Mouse (Mus musculus) liver, adult 2 months (tissue): ENCODE data around the gene Vmp1. TPM values are rescaled to one million over a fixed set of nuclear protein-coding genes. Genes with fewer than 3 reads are reported as not detected.

Source experiments
- DNase-seq: peaks from one replicate; pipeline ENCODE4 v3.0.0-alpha.2; 2011; ENCODE audit warnings: low read depth, low spot score; ENCODE audit errors: extremely low read depth
- H3K27ac ChIP-seq: fragments of 200-500 bp; replicated peaks from 2 replicates; pipeline ENCODE4 v1.5.1; 2012; ENCODE audit warnings: low read depth, mild to moderate bottlenecking, control low read depth, inconsistent platforms, low read length; ENCODE audit not compliant: insufficient read depth
- H3K27me3 ChIP-seq: fragments of 200-500 bp; 2 replicates; pipeline ENCODE4 v1.6.1; 2012; ENCODE audit warnings: mild to moderate bottlenecking, moderate library complexity, low read length, inconsistent platforms; ENCODE audit not compliant: control insufficient read depth, insufficient read depth
- H3K36me3 ChIP-seq: fragments of 200-500 bp; 2 replicates; pipeline ENCODE4 v1.6.1; 2012; ENCODE audit warnings: low read length, inconsistent platforms; ENCODE audit not compliant: control insufficient read depth, insufficient read depth
- H3K4me1 ChIP-seq: fragments of 200-500 bp; 2 replicates; pipeline ENCODE4 v1.6.1; 2011; ENCODE audit warnings: low read length; ENCODE audit not compliant: control insufficient read depth, insufficient read depth
- H3K4me3 ChIP-seq: fragments of 200-500 bp; 2 replicates; pipeline ENCODE4 v1.5.1; 2011; ENCODE audit warnings: low read depth, mild to moderate bottlenecking, control low read depth, low read length, moderate library complexity; ENCODE audit not compliant: insufficient read depth
- H3K79me2 ChIP-seq: fragments of 200-500 bp; 2 replicates; pipeline ENCODE4 v1.6.1; 2012; ENCODE audit warnings: inconsistent platforms, mild to moderate bottlenecking, low read length, moderate library complexity; ENCODE audit not compliant: control insufficient read depth, insufficient read depth
- H3K9ac ChIP-seq: fragments of 200-500 bp; 2 replicates; pipeline ENCODE4 v1.6.1; 2012; ENCODE audit warnings: low read depth, mild to moderate bottlenecking, control low read depth, inconsistent platforms, low read length
- CTCF ChIP-seq: fragments of 200-500 bp; IDR thresholded peaks from 2 replicates; pipeline ENCODE4 v1.5.1; 2011; ENCODE audit warnings: low read depth, low read length, control low read depth
- POLR2A ChIP-seq: fragments of 200-500 bp; IDR thresholded peaks from 2 replicates; pipeline ENCODE4 v1.6.1; 2011; ENCODE audit warnings: low read length, control low read depth; ENCODE audit not compliant: insufficient read depth; ENCODE audit errors: extremely low read depth
- WGBS: fragments of 180-500 bp; shearing (Covaris S2); methylation state at CpG from one replicate; pipeline ENCODE4 v1.1.7; 2018; 5-methylcytosine and 5-hydroxymethylcytosine counted together
- polyA plus RNA-seq: library from polyadenylated mRNA; depleted of rRNA; stranded (reverse); fragments of >200 nt; gene quantifications from 2 replicates; pipeline ENCODE4 v1.2.3, GENCODE M21; 2012
- total RNA-seq: library from RNA; depleted of rRNA; stranded (reverse); fragments of >200 nt; gene quantifications from 2 replicates; pipeline ENCODE4 v1.2.3, GENCODE M21; 2014

Vmp1 gene
- total and polyA plus RNA-seq, 2 experiments: 37.8 to 93.6 TPM

DNA sequence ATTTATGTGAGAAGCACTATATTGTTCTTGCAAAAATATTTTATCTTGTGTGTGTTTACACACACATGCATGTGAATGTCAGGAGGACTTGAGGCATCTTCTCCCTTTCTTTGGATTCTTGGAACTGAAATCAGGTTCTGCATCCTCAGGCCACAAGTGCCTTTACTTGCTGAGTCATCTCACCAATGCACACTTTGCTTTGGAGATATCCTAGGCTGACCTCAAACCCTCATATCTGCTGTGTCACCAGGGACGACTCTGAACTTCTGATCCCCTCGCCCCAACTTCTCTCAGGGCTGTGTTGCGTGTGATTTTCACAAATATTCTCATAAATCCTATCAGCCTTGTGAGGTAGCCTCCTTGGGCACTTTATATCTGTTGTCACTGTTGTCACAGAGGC is 73.4 kb downstream of the Vmp1 start:
- peaks cover 17% of the 10 kb centered on the region for H3K36me3 ChIP-seq
- H3K4me1 ChIP-seq: peaks cover 1% of the 10 kb centered on the region; the same call in 1 of the 2 replicates
- DNase-seq: peak; percentile 45
- H3K27me3 ChIP-seq: no peaks in the 10 kb centered on the region
- TF ChIP-seq CTCF (no peak), POLR2A (no peak)
- H3K9ac ChIP-seq: no peak overlapping the region
- H3K27ac ChIP-seq: 0 out of 2 replicates have a peak overlapping the region, but pooled peaks have one; percentile 22
- H3K79me2 ChIP-seq: peaks cover 3% of the 10 kb centered on the region; the same call in 1 of the 2 replicates
- no peak overlapping the region for H3K4me3 ChIP-seq
- WGBS: 62% methylated on average over 3 of the region's 3 CpGs

DNA sequence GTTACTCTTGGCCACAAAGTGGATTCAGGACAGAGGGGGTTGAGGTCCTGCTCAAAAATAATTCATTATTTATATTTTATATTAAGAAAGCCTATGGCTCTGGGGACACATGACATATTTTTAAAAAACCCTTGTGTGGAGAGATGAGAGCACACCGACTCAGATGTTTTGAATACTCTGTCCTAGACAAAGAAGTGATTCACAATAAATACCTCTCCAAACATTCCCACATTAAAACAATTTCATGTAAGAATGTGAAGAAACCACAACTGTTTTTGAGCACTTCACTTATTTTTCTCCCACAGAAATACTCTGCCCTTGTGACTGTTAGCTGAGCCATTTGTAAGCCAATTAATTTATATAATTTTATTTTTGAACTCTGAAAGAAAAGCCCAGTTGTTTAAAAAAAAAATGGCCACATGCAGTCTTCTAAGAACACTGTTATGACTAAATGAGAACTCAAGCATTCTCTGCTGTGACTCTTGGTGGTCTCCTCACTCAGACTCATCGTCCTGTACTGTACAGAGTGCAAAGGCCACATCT is 75.8 kb downstream of the Vmp1 start:
- peaks cover 10% of the 10 kb centered on the region for H3K4me1 ChIP-seq
- TF ChIP-seq POLR2A (no peak), CTCF (no peak)
- no peaks in the 10 kb centered on the region for H3K27me3 ChIP-seq
- no peak overlapping the region for H3K9ac ChIP-seq
- H3K79me2 ChIP-seq: peaks cover 3% of the 10 kb centered on the region; the same call in 1 of the 2 replicates
- no peak for DNase-seq
- 92% methylated on average over 2 of the region's 2 CpGs for WGBS
- H3K36me3 ChIP-seq: peaks cover 19% of the 10 kb centered on the region
- H3K4me3 ChIP-seq: no peak overlapping the region
- no peak overlapping the region for H3K27ac ChIP-seq

DNA sequence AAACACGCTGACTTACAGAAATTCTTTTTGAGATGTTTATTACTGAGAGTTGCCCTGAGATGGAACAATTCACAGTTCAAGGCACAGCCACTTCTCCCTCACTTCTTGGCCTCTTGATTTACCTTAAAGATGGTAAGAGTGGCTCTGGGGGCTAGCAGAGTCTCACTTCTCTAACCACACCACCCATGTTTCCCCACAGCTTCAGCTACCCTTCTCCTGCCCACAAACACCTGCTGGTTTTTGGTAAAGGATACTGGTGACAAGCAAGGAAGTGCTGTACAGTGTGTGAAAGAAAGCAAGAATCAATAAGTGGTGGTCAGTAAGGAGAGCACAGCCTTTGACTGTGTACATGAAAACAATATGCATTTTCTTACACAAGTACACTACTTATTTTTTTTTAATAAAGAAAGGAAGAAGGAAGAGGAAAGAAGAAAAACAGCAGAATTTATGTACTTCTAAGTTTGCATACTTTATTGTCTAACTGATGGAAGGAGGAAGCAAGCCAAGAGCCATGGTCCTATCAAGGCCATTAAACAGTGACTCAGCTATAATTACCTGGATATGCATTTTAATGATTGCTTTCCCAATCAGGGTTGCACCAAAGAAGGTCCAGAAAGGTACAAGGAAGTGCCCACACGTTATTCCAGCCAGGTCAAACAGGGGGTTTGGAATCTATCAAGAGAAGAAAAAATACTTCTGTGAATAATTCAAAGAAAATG is 76.9 kb downstream of the Vmp1 start:
- Histone ChIP-seq H3K4me1 (peaks cover 10% of the 10 kb centered on the region), H3K4me3 (no peak overlapping the region), H3K79me2 (peaks cover 3% of the 10 kb centered on the region; the same call in 1 of the 2 replicates), H3K27me3 (no peaks in the 10 kb centered on the region), H3K27ac (no peak overlapping the region), H3K9ac (no peak overlapping the region), H3K36me3 (peaks cover 19% of the 10 kb centered on the region)
- TF ChIP-seq CTCF (no peak), POLR2A (no peak)
- 66% methylated on average over 2 of the region's 2 CpGs for WGBS
- no peak for DNase-seq

DNA sequence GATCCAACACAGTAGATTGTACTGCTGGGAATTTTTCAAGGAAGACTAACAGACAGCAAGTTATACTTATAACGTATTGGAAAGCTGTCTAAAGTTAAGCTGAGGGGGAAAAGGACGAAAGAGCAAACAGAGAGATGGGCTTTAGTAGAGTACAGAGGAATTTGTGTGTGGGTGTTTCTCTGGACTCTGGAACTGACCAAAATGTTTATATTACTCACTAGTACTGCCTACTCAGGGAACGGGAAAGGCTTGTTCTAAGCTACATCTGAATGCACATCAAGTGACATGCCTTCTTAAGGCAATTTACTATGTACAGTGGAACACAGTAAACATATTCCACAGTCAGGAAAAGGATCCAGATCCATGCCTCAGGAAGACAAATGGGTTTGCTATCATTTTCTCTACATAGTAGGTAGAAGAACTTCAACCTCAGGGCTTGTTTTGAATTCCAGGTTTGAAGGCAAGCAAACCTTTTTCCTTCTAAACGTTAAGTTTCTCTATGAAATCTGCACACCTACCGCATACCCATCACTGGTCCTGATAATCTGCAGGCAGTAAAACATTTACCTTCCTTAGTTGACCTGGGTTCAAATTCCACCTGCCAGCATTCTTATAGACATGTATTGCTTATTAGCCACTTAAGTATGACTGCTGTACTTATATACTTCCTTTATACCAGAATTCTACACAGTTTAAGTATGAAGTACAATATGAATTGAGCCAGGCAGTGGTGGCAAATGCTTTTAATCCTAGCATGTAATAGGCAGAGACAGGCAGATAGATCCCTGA is 78.7 kb downstream of the Vmp1 start:
- Histone ChIP-seq H3K27me3 (no peaks in the 10 kb centered on the region), H3K79me2 (no peaks in the 10 kb centered on the region; the same call in 1 of the 2 replicates), H3K36me3 (peaks cover 15% of the 10 kb centered on the region), H3K4me3 (no peak overlapping the region), H3K9ac (no peak overlapping the region), H3K4me1 (peaks cover 10% of the 10 kb centered on the region), H3K27ac (peak overlapping the region; percentile 94)
- TF ChIP-seq POLR2A (no peak), CTCF (no peak)
- no peak for DNase-seq
- WGBS: 32% methylated on average over 5 of the region's 5 CpGs

DNA sequence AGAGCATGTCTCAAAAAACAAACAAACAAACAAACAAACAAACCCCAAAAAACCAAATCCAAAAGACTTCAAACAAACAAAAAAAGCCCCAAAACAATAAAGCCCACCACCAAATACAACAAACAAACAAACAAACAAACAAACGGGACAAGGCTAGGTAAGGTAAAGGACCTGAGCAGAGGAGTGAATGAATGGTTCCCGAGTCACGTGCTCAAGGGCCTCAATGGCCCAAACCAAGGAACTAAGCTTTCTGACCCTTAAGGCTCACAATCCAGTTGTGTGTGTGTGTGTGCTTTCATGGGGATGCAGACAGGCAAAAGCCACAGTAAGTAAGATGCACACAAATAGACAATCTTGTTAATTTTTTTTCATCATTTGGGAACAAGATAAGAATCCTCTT is 79.3 kb downstream of the Vmp1 start:
- DNase-seq: no peak
- H3K9ac ChIP-seq: no peak overlapping the region; the same call in 1 of the 2 replicates
- peaks cover 15% of the 10 kb centered on the region for H3K36me3 ChIP-seq
- 73% methylated on average over 3 of the region's 3 CpGs for WGBS
- no peaks in the 10 kb centered on the region; the same call in 1 of the 2 replicates for H3K79me2 ChIP-seq
- no peak for TF ChIP-seq CTCF
- no peak for TF ChIP-seq POLR2A
- peak overlapping the region; percentile 94 for H3K27ac ChIP-seq
- H3K4me3 ChIP-seq: no peak overlapping the region
- H3K4me1 ChIP-seq: peaks cover 10% of the 10 kb centered on the region
- H3K27me3 ChIP-seq: no peaks in the 10 kb centered on the region
